Mouse (Mus musculus) MEL (cell line): ENCODE measurements around the gene Dnaaf2.

ENCODE experiments used
- ETS1 ChIP-seq: IDR thresholded peaks from 2 replicates; pipeline ENCODE4 v1.6.1; 2012; ENCODE audit warnings: low read depth, mild to moderate bottlenecking, inconsistent platforms, low read length, improper control_type of control experiment, moderate library complexity
- GATA1 ChIP-seq: IDR thresholded peaks from 2 replicates; pipeline ENCODE4 v1.6.1; 2011; ENCODE audit warnings: low read depth, low read length, improper control_type of control experiment
- MYC ChIP-seq: IDR thresholded peaks from 2 replicates; pipeline ENCODE4 v1.6.1; 2011; ENCODE audit warnings: low read depth, mild to moderate bottlenecking, low read length, improper control_type of control experiment, moderate library complexity

GRCm38 (mm10) chr12:69241405-69241770 is 43.2 kb upstream of the Dnaaf2 start:
- TF ChIP-seq ETS1: no peak
- TF ChIP-seq MYC: no peak
- no peak for TF ChIP-seq GATA1
